35 mouse cellular contexts compared by ENCODE assay signal in the genomic region with DNA sequence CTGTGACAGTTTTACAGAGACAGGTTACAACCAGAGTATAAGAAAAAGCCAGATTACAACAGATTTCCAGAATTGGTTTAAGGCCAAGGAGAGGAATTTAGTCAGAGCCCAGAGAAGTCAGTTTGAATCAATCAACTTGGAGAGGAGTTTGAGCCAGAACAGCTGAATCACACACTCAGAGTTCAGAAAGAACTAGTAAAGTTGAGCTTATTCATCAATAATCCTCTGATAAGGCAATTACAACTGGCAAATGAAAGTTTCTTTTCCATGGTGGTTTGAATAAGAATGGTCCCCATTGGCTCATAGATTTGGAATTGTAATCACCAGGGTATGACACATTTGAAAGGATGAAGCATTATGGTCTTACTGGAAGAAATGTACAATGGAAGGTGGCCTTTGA.
"Had no signal": no experiment of that assay in that cellular context is flagged by ENCODE, and none has a peak within 500 bp of the region (broad histone marks: within the 10 kb centered on the region; RNA-seq: fewer than 3 reads in every experiment).

No protein-coding gene starts in this region.

- DNase-seq: heart, postnatal 10 days; heart, postnatal 14 days; heart, postnatal 36 days; heart, postnatal 4 days; kidney, adult 11 months; kidney, adult 18-20 months; kidney, adult 2 months; kidney, adult 8-10 months; kidney, adult 9 months; kidney, postnatal 10 days; kidney, postnatal 14 days; kidney, postnatal 25 days; kidney, postnatal 36 days; kidney, postnatal 4 days; layer of hippocampus, adult 9-11 months; layer of hippocampus, postnatal 36 days had no signal

- H3K27me3 ChIP-seq: heart, embryonic 12.5 days; heart, embryonic 13.5 days; heart, embryonic 15.5 days; hindbrain, embryonic 12.5 days; hindbrain, embryonic 13.5 days; hindbrain, embryonic 15.5 days; intestine, embryonic 15.5 days; kidney, embryonic 15.5 days had no signal

- H3K4me3 ChIP-seq: heart, embryonic 12.5 days; heart, embryonic 13.5 days; heart, embryonic 15.5 days; hindbrain, embryonic 10.5 days; hindbrain, embryonic 12.5 days; hindbrain, embryonic 13.5 days; hindbrain, embryonic 15.5 days; intestine, embryonic 15.5 days; kidney, embryonic 15.5 days; layer of hippocampus, adult 2 months; left cerebral cortex, adult 2 months had no signal

- ATAC-seq: hindbrain, embryonic 16.5 days; hindbrain, postnatal 0 days; inflammation-experienced regulatory T-cells, adult 6 months; intestine, embryonic 15.5 days; intestine, embryonic 16.5 days; intestine, postnatal 0 days had no signal

- H3K36me3 ChIP-seq: heart, embryonic 12.5 days; heart, embryonic 13.5 days; heart, embryonic 15.5 days; hindbrain, embryonic 10.5 days; hindbrain, embryonic 12.5 days; hindbrain, embryonic 13.5 days; hindbrain, embryonic 15.5 days; intestine, embryonic 15.5 days; kidney, embryonic 15.5 days had no signal

- H3K4me2 ChIP-seq: heart, embryonic 11.5 days; heart, embryonic 12.5 days; heart, embryonic 13.5 days; heart, embryonic 15.5 days; hindbrain, embryonic 12.5 days; hindbrain, embryonic 13.5 days; hindbrain, embryonic 14.5 days; hindbrain, embryonic 15.5 days; intestine, embryonic 15.5 days; kidney, embryonic 15.5 days had no signal

- H3K27ac ChIP-seq: heart, embryonic 13.5 days; heart, embryonic 15.5 days; hindbrain, embryonic 10.5 days; hindbrain, embryonic 12.5 days; hindbrain, embryonic 13.5 days; hindbrain, embryonic 14.5 days; hindbrain, embryonic 15.5 days; hindbrain, postnatal 0 days; intestine, embryonic 15.5 days; kidney, embryonic 15.5 days; kidney, postnatal 0 days; layer of hippocampus, adult 2 months; left cerebral cortex, adult 2 months had no signal

- H3K9ac ChIP-seq: heart, embryonic 12.5 days; heart, embryonic 13.5 days; heart, embryonic 15.5 days; hindbrain, embryonic 12.5 days; hindbrain, embryonic 13.5 days; hindbrain, embryonic 14.5 days; hindbrain, embryonic 15.5 days; intestine, embryonic 15.5 days; kidney, embryonic 15.5 days had no signal

- H3K4me1 ChIP-seq: heart, embryonic 12.5 days; heart, embryonic 13.5 days; heart, embryonic 15.5 days; hindbrain, embryonic 10.5 days; hindbrain, embryonic 12.5 days; hindbrain, embryonic 13.5 days; hindbrain, embryonic 15.5 days; intestine, embryonic 15.5 days had no signal

- H3K9me3 ChIP-seq: heart, embryonic 12.5 days; heart, embryonic 13.5 days; heart, embryonic 15.5 days; hindbrain, embryonic 10.5 days; hindbrain, embryonic 12.5 days; hindbrain, embryonic 13.5 days; hindbrain, embryonic 15.5 days; intestine, embryonic 15.5 days; kidney, embryonic 15.5 days had no signal
